Mouse (Mus musculus): ENCODE results near the gene Cdh3.

Gene Cdh3

GRCm38 (mm10) chr8:106527241-106528036 is 16.7 kb downstream of the Cdh3 start:
- no peak for DNase-seq (ENCODE audit: low spot score)

- no peak for DNase-seq (ENCODE audit: low spot score)
These were observed 18.0 kb downstream of the Cdh3 start for GRCm38 (mm10) chr8:106528596-106529249.

- no peak for DNase-seq (ENCODE audit: low spot score)
These were observed 19.3 kb downstream of the Cdh3 start for GRCm38 (mm10) chr8:106529885-106530482.

- DNase-seq (ENCODE audit: low spot score), result no peak
These were observed 19.9 kb downstream of the Cdh3 start for GRCm38 (mm10) chr8:106530566-106530965.

- no peak for DNase-seq (ENCODE audit: low spot score)
These were observed 23.0 kb downstream of the Cdh3 start for GRCm38 (mm10) chr8:106533709-106534108.

GRCm38 (mm10) chr8:106534449-106534848 is 23.8 kb downstream of the Cdh3 start:
- peak; percentile 30 for DNase-seq (ENCODE audit: low spot score)

- DNase-seq (ENCODE audit: low spot score), result no peak
These were observed 24.8 kb downstream of the Cdh3 start for GRCm38 (mm10) chr8:106535448-106535847.

- DNase-seq (ENCODE audit: low spot score), result no peak
These were observed 28.5 kb downstream of the Cdh3 start for GRCm38 (mm10) chr8:106539193-106539592.

GRCm38 (mm10) chr8:106541002-106541401 is 30.3 kb downstream of the Cdh3 start:
- no peak for DNase-seq (ENCODE audit: low spot score)

GRCm38 (mm10) chr8:106543043-106543442 is 32.4 kb downstream of the Cdh3 start:
- DNase-seq (ENCODE audit: low spot score), result no peak

- DNase-seq (ENCODE audit: low spot score), result no peak
These were observed 34.5 kb downstream of the Cdh3 start for GRCm38 (mm10) chr8:106545149-106545548.

- no peak for DNase-seq (ENCODE audit: low spot score)
These were observed 36.1 kb downstream of the Cdh3 start for GRCm38 (mm10) chr8:106546746-106547145.

- no peak for DNase-seq (ENCODE audit: low spot score)
These were observed 37.8 kb downstream of the Cdh3 start for GRCm38 (mm10) chr8:106548366-106548936.

- no peak for DNase-seq (ENCODE audit: low spot score)
These were observed 40.2 kb downstream of the Cdh3 start for GRCm38 (mm10) chr8:106550906-106551305.

GRCm38 (mm10) chr8:106554011-106554410 is 43.3 kb downstream of the Cdh3 start:
- no peak for DNase-seq (ENCODE audit: low spot score)

GRCm38 (mm10) chr8:106556068-106556645 is 45.5 kb downstream of the Cdh3 start:
- no peak for DNase-seq (ENCODE audit: low spot score)

GRCm38 (mm10) chr8:106559844-106560243 is 49.2 kb downstream of the Cdh3 start:
- no peak for DNase-seq (ENCODE audit: low spot score)

GRCm38 (mm10) chr8:106561097-106561865 is 50.6 kb downstream of the Cdh3 start:
- peak; percentile 29 for DNase-seq (ENCODE audit: low spot score)

- no peak for DNase-seq (ENCODE audit: low spot score)
These were observed 53.0 kb downstream of the Cdh3 start for GRCm38 (mm10) chr8:106563691-106564182.

GRCm38 (mm10) chr8:106569006-106569405 is 58.3 kb downstream of the Cdh3 start:
- DNase-seq (ENCODE audit: low spot score), result no peak

- DNase-seq (ENCODE audit: low spot score), result no peak
These were observed 59.7 kb downstream of the Cdh3 start for GRCm38 (mm10) chr8:106570386-106570785.
